Mouse (Mus musculus) cerebellum, postnatal 14 days (tissue): ENCODE results near the gene Mtor.

Source experiments
- DNase-seq, 2 experiments: peaks; one replicate each; pipeline ENCODE4 v3.0.0; 2021; ENCODE audit warnings: mixed read lengths in 2 of 2

Mtor gene

DNA sequence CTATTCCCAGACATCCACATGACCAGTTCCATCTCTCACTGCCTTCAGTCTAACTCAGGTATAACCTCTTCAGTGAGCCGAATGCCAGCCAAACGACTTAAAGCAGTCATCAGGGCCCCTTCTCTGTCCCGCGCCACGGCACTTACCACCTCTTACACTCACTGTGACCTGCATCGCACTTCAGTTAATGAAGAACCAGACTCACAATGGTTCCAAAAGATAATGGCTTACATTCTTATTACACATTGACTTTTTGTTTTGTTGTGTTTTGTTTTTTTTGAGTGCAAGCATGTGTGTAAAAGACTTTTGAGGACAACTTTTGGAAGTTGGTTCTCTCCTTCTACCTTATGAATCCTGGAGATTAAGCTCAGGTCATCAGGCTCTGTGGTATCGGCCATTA is 5.8 kb upstream of the Mtor start:
- DNase-seq = no peak

DNA sequence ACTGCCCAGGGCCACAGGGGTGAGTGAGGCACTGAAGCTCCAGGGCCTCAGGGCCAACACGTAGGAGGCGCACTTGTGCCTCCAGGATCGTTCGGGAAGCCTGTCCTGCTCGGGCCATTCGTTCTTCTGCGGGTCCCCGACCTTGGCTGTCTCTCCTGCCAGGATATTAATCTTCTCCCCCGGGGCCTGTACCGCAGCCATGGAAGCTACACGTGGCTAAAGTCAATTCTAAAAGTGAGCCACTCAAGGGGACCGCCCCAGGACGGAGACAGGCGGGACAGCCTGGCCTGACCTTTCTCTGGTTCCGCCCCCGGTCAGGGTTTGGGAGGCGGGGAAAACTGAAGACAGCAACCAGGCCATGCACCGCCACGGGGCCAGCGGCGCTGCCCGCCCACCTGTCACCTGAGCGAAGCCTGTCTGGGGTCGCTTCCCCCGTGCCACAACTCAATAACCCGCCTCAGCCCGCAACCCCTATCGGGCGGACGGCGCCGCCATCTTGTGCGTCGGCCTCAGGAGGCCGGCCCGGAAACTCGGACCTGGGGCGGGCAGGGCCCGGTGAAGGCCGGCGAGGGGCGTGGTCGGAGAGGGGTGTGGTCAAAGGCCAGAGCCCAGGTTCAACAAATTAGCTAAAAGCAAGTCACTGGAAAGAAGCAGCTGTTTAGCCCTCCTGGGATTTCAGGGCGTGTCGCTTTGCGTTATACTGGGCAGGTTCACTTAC is 4.0 kb upstream of the Mtor start, which contains the start of gene Ubiad1:
Gene Ubiad1, minus strand, starts transcription at position 522 of the 718 bp plus-strand sequence.
- peak; percentile 88 to 89 for DNase-seq

DNA sequence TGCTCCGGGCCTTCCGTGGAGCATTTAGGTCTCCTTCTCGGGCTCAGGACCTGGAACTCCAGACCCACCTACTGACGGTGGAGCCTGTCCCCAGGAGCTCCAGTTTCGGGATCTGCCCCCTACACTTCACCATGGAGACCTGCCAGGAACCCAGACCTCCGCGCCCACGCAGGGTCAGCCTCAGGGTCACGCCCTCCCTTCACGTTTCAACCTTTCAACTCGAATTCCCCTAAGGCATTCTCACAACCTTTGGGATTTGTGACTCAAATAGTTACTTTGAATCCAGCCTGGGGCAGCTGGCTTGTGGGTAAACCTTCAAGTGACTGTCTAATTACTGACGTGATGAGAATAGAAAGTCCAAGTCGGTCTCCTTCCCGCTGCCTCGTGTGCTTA is 438 bp downstream of the Mtor start:
- peak in 1 of 2 experiments; percentile 59 for DNase-seq

DNA sequence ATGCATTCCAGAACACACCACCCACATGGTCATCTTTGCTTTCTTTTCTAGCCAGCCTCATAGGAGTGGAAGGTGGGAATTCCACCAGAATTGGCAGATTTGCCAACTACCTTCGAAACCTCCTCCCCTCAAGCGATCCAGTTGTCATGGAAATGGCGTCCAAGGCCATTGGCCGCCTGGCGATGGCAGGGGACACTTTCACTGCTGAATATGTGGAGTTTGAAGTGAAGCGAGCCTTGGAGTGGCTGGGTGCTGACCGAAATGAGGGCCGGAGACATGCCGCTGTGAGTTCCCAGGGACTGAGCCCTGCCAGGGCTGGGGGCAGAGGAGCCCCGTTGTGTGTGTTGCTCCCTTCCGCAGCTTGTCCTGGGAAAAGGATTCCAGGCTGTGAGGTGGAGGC is 5.3 kb downstream of the Mtor start:
- DNase-seq = no peak

DNA sequence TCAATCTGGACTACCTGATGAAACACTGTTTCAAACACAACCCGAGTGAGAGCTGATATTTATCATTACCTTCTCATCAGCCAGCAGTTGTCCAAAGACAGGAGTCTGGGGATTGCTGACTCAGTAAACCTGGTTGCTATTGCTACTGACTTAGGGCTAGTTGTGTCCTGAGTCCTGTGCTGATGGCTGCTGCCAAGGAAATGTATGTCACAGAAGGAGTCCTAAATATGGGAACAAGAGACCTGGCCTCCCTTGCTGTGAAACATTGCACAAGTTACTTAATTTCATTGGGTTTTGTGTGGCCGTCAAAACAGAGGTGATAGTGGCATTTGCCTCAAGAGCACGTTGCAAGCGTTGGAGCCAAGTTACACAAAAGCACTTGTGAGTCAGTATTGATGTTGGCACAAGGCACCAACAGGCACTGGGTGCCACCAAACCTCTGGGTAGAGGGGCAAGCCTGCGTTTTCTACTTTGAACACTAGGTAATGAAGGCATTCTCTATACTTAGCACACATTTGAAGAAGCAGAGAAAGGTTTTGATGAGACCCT is 7.1 kb downstream of the Mtor start:
- no peak for DNase-seq

DNA sequence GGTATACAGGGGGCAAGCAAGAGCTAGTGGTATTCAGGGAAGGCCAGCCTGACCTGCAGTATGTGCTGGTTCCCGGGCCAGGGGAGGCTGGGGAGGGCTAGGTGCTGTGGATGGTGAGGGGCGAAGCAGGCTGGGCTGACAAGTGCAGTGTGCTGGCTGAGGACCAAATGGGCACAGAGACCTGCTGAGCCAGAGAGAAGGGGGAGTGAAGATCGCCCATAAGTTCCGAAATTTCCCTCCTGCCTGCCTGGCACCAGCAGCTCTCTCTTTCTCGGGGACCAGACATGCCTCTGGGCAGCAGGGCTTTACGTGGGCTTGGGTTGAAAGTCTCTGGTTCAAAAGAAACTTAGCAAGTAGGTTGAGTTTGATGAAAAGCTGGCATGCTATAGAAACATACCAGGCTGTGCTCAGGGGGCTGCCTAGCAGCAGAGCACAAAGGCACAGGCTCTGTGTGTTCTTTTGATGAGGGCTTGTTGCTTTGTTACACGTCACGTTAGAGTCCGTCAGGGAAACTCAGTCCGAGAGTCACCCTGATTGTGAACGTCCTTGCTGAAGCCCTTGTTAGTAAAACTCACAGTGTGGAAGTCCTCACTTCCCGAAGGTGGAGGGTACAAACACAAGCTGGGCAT is 12.4 kb downstream of the Mtor start:
- peak in 1 of 2 experiments; percentile 25 for DNase-seq

DNA sequence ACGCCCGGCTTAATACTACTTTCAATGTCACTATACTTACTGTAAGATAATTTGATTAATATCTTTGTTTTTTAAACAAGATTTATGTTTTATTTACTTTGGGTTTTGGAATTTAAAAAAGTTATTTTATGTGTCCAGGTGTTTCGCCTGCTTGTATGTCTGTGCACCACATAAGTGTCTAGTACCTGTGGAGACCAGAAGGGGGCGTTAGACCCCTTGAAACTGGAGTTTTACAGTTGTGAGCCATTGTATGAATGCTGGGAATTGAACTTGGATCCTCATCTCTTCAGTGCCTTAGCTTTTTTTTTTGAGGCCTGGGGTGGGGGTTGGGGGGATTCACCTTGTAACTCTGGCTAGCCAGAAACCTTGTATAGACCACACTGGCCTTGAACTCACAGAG is 13.4 kb downstream of the Mtor start:
- no peak for DNase-seq

DNA sequence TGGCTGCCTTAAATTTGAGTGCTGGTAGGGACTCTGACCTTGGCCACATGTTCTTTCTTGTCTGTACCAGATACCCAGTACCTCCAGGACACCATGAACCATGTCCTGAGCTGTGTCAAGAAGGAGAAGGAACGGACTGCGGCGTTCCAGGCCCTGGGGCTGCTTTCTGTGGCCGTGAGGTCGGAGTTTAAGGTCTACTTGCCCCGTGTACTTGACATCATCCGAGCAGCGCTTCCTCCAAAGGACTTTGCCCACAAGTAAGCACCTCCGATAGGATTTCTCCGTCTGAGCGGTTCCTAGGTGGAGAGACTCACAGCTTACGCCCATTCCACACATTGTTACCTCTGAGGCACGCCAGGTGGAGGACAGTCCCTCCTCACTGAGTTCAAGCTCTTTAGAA is 14.3 kb downstream of the Mtor start:
- DNase-seq = no peak

DNA sequence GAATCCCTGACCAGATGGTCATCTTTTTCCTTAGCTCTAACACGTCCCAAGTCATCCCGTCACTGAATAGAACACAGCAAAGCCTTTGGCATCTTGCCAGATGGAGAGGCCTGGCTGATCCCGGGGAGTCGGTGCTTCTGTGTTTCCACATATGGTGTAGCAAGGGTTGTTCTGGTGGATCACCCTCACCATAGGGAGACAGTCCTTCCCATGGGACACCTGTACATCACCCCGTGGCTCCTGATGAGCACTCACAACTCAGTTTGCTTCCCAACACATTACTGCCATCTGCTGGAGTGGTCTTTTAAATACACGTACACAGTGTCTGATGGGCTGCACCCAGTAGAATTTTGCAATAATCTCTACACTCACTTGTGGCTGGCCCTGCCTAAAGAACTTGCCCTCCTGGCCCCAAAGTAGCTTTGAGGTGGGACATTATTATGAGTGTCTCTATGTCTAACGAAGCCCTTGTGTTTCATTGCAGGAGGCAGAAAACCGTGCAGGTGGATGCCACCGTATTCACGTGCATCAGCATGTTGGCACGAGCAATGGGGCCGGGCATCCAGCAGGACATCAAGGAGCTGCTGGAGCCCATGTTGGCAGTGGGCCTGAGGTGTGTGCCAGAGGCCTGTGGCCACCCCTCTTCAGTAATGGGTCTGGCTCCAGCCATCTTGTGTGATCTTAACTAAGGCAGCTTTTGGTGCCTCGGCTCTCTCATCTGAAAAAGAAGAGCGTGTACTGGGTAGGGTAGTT is 15.0 kb downstream of the Mtor start:
- DNase-seq = peak; percentile 67 to 77

DNA sequence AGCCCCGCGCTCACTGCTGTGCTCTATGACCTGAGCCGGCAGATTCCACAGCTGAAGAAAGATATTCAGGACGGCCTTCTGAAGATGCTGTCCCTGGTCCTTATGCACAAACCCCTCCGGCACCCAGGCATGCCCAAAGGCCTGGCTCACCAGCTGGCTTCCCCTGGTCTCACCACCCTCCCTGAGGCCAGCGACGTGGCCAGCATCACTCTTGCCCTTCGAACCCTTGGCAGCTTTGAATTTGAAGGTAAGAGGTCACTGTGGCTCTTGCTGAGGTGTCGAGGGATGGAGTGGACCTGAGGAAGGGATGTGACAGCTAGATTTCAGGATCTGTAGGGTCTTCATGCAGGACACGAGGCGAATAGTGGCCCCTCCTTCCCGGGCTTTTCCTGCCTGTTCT is 15.9 kb downstream of the Mtor start:
- no peak for DNase-seq

DNA sequence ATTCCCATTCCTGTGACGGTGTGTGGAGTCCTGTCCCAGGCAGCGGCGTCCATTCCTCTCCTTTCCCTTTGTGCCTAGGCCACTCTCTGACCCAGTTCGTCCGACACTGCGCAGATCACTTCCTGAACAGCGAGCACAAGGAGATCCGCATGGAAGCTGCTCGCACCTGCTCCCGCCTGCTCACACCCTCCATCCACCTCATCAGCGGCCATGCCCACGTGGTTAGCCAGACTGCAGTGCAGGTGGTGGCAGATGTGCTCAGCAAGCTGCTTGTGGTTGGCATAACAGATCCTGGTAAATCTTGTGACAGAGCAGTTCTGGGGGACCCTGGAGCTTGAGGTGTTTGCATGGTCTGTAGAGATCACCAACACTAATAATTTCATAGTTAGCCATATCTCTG is 16.5 kb downstream of the Mtor start:
- DNase-seq = no peak

DNA sequence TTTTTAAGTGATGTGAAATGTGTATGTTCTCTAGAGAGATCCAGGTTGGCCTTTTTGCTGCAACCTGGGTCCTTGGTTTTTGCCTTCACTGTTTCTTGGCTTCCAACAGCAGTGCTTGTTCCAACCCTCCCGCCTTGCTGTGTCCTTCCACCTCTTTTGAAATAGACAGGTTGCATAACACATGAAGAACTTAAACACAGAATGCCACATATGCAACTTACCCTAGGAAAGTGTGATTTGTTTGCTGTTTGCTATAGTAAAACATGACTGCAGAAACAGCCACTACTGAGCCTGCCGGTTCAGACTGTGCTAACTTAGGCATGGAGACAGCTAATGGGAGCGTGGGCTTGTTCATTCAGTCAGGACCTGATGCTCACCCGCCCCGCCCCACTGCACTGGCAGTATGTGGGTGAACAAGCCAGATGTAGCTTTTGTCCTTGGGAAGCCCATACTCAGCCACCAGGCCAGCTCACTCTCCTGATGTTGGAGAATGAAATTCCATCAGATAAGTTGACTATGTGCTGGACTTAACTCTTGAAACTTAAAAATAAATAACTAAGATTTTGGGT is 18.2 kb downstream of the Mtor start:
- no peak for DNase-seq

DNA sequence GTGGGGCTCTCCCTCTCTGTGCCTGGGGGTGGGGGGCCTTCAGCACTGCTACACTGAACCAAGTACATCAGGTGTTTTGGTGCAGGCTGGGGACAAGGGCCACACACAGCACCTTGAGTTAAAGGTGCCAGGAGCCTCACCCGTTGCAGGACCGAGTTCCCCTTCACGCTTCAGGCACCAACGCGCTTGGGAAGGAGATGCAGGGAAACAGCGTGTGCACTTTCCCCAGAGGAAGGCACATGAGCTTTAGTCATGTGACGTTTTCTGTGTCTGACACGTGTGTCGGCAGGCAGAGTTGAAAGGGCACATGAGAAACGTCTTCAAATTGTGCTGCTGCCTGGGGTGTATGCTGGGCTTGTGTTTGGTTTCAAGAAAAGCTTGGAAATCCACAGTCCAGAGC is 20.0 kb downstream of the Mtor start:
- no peak for DNase-seq

DNA sequence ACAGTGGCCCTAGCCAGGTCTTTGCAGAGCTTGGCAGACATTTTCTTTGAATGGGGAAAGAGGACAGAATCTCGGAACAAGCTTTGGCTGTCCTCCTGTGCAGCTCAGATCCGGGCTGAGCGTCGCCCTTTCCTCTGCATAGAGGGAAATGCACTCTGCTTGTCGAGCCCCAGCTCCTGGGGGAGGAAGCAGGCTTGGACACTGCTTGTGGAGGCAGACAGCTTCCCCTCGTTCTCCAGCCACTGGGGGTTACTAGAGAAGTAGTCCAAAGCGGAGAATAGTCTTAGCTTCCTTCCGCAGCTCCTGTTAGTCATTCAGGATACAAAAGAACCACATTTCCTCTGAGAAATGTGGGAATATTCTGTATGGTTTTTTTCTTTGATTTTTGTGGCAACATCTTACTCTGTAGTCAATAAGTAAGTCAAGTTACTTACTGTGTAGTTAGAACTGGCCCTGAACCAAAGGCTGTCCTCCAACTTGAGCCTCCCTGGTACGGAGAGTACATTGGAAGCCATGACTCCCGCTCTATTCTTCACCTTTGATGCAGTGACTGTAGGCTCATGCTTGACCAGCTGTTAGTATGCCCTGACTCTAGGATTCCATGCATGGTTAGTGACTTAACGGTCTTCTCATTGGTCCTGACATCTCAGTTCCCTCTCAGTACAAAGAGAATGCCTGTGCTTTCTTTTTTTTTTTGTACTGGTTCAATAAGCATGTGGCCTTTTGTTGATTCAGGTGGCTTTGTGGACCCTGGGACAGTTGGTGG is 21.3 kb downstream of the Mtor start:
- no peak for DNase-seq

DNA sequence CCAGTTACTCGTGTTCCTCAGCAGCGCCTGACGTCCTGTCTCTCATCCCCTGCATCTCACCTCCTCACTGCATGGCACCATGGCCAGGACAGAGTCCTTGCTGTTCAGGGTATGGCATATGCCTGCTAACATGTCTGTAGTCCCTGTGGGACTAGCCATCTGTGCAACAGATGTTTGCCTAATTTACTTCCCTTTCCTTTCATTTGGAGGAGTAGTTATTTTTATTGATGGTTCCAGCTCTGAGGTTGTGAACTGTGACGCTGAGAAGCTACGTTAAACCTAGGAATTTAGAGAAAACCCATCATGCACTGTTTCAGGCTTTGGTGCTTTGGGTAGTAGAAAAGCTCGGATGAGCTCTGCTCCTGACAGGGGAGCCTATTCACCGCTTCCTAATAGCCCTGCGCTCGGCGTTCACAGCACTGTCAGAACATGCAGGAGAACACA is 23.0 kb downstream of the Mtor start:
- DNase-seq = no peak

DNA sequence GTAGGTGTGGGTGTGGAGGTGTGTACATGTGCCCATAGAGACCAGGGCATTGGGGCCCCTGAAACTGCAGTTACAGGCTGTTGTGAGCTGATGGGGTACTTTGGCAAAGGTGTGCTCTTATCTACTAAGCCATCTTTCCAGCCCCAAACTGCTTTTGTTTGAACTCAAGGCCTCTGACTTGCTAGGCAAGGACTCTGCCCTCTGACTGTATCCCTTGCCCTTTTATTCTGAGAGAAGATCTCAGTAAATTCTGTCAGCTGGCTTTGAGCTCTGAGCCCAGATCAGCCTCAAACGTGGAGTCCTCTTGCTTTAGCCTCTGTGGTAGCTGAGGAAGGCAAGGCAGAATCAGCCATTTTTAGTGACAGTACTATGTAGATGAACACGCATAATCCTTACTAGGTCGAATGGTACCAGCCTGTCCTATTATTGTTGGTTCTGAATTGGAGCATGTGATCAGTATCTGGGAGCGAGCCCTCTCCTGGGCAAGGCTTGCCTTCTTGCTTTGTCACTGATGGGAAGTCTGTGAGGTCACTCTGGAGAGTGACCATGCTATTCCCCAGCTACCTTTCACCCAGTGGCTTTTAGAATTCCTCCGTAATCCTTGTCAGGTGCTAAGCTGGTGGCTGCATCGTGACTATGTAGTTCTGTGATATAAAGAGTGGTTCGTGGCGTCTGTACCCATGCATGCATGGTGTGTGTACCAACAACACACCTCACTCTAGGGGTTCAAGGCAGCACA is 24.2 kb downstream of the Mtor start:
- DNase-seq = no peak

DNA sequence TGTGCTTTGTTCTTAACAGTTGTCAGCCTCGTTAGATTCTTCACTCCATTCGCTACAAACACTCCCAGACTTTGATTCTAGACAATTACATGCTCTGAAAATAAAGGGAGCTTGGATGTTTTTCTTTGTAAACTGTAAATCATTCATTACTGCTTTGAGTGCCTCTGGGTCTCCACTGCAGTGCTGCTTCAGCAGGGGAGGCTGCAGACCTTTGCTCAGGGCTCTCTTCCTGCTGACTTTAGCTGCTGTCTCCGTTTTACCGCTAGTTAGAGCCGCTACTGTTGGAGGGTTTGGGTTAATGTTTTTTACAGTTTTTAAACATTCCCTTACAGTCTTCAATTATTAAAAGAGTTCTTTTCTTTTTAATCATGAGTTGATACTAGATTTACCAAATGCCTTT is 25.1 kb downstream of the Mtor start:
- no peak for DNase-seq

DNA sequence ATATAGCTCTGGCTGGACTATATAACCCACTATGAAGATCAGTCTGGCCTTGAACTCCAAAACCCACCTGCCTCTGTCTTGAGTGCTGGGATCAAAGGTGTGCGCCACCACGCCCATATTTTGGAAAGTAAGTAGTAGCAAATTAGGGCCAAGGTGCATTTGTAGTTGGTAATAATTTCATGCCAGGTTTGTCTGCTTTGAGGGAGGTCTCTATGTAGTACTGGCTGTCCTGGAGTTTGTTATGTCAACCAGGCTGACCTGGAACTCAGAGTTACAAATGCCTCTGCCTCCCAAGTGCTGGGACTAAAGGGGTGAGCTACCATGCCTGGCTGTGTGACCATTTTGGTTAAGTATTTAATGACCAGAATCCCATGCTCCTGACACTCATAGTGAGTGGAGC is 31.8 kb downstream of the Mtor start:
- no peak for DNase-seq

DNA sequence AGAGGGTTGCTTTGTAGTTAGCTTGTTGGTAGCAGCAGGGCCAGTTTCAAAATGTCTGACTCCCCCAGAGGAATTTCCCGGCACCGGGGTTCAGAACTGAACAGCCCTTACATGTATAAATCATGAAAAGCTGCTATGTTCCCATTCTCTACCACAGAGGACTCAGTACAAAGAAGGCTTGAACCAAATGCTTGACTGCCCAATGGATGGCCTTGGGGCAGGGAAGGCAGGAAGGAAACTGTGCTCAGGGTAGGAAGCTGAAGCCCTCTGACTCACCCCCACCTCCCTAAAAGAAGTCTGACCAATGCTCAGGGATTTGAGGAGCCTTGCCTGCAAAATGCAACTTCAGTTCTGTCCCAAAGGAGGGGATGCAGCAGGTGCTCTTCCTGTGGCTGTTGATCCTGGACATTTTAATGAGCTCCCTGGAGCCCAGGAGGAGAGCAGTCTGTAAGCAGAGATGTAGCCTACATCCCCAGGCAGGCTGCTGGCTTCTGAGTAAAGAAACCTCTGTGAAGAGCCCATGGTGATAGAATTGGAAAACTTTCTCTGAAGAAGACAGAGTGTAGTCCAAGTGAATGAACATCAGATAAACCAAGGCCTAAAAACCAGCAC is 33.3 kb downstream of the Mtor start:
- no peak for DNase-seq

DNA sequence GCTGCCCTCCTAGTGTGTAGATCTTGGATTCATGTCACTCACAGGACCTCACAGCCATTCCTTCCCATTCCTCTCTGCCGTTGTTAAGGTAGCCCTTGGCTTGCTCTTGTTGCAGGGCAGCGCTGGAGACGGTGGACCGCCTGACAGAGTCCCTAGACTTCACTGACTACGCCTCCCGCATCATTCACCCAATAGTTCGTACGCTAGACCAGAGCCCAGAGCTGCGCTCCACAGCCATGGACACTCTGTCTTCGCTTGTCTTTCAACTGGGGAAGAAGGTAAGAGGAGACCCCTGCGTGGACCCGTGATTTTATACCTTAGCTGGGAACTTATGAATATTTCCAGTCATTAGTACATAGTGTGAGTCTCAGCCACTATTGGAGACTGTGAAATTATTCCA is 36.1 kb downstream of the Mtor start:
- no peak for DNase-seq

DNA sequence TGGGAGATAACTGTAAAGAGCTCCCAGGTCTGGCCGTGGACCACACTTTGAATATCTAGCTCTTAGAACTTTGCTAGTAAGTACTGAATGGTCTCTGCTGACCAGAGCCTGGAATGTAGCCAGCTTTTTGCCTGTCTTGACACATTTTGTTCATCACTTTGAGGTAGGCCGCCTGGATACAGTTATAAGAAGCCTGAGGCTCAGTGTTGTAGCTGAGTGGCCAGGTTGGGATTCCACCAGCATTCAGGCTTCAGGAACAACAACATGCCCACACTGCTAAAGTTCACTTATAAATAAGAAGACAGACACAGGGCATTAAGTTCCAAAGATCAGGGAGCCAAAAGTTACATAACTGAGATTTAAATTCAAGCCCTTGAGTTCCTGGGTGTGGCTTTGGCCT is 39.4 kb downstream of the Mtor start:
- no peak for DNase-seq
